Mouse (Mus musculus) liver, embryonic 14.5 days (tissue): ENCODE results near the gene Ttll11. TPM values are rescaled to one million over a fixed set of nuclear protein-coding genes. Genes with fewer than 3 reads are reported as not detected.

Experiments used
- ATAC-seq: fragments of 200-750 bp; cut with Nextera tagmentation; 2 replicates; pipeline ENCODE4 v1.8.0; 2017; ENCODE audit warnings: moderate number of reproducible peaks, mild to moderate bottlenecking, moderate library complexity; ENCODE audit not compliant: insufficient read depth
- DNase-seq, 3 experiments: peaks; one replicate each; pipeline ENCODE4 v3.0.0-alpha.2; 2012 to 2013; ENCODE audit warnings: low read depth in 3 of 3, low spot score in 3 of 3
- H3K27ac ChIP-seq: fragments of 300-500 bp; sonication (generic); 2 replicates; pipeline ENCODE4 v1.5.1; 2014; ENCODE audit warnings: moderate library complexity, mild to moderate bottlenecking, control low read depth, inconsistent platforms
- H3K27me3 ChIP-seq: fragments of 300-500 bp; sonication (generic); 2 replicates; pipeline ENCODE4 v1.6.1; 2014; ENCODE audit warnings: mild to moderate bottlenecking, low read length, moderate library complexity; ENCODE audit not compliant: control insufficient read depth, insufficient read depth
- H3K36me3 ChIP-seq: fragments of 300-500 bp; sonication (generic); replicated peaks from 2 replicates; pipeline ENCODE4 v1.6.1; 2014; ENCODE audit warnings: low read depth; ENCODE audit not compliant: control insufficient read depth, insufficient read depth
- H3K4me1 ChIP-seq, 2 experiments: fragments of 200-500 bp in 1 of 2; fragments of 300-500 bp in 1 of 2; sonication (generic) in 1 of 2; replicated peaks; 2 replicates each; pipeline ENCODE4 v1.6.1; 2012 to 2014; ENCODE audit warnings: antibody characterized with exemption in 1 of 2, inconsistent platforms in 1 of 2, low read length in 1 of 2; ENCODE audit not compliant: control insufficient read depth in 2 of 2, insufficient read depth in 2 of 2
- H3K4me2 ChIP-seq: fragments of 300-500 bp; sonication (generic); 2 replicates; pipeline ENCODE4 v1.6.1; 2014; ENCODE audit warnings: low read depth, mild to moderate bottlenecking, control low read depth, moderate library complexity
- H3K4me3 ChIP-seq, 2 experiments: fragments of 200-500 bp in 1 of 2; fragments of 300-500 bp in 1 of 2; sonication (generic) in 1 of 2; 2 replicates each; pipeline ENCODE4 v1.5.1; 2012 to 2014; ENCODE audit warnings: low read depth in 2 of 2, low read length in 2 of 2, mild to moderate bottlenecking in 2 of 2, control low read depth in 1 of 2, inconsistent platforms in 1 of 2, moderate library complexity in 1 of 2; ENCODE audit not compliant: insufficient read depth in 1 of 2
- H3K9ac ChIP-seq: fragments of 300-500 bp; sonication (generic); replicated peaks from 2 replicates; pipeline ENCODE4 v1.6.1; 2014; ENCODE audit warnings: mild to moderate bottlenecking, control low read depth, moderate library complexity
- H3K9me3 ChIP-seq: fragments of 300-500 bp; sonication (generic); 2 replicates; pipeline ENCODE4 v1.6.1; 2016; ENCODE audit warnings: low read length, mixed read lengths; ENCODE audit not compliant: control insufficient read depth
- CTCF ChIP-seq: IDR thresholded peaks from 2 replicates; pipeline ENCODE4 v1.5.1; 2016; ENCODE audit warnings: antibody characterized with exemption, low read depth, control low read depth
- EP300 ChIP-seq: IDR thresholded peaks from 2 replicates; pipeline ENCODE4 v1.6.1; 2016; ENCODE audit warnings: antibody characterized with exemption, low read depth
- WGBS: fragments of 180-500 bp; shearing (Covaris S2); extraction: QIAGEN DNeasy Blood & Tissue Kit; methylation state at CpG from one replicate; pipeline ENCODE4 v1.1.7; 2014; ENCODE audit not compliant: insufficient replicate concordance; 5-methylcytosine and 5-hydroxymethylcytosine counted together
- polyA plus RNA-seq, 2 experiments: library from polyadenylated mRNA; depleted of rRNA in 1 of 2; stranded (reverse) in 1 of 2; unstranded in 1 of 2; fragments of >200 nt; fragmentation: Nextera tagmentation in 1 of 2; extraction: Ambion mirVana in 1 of 2; gene quantifications; 2 replicates each; pipeline versions ENCODE4 v1.2.1 to v1.2.3; 2012 to 2014

Ttll11 gene
- polyA plus RNA-seq, 2 experiments, result 0.42 to 0.83 TPM

DNA sequence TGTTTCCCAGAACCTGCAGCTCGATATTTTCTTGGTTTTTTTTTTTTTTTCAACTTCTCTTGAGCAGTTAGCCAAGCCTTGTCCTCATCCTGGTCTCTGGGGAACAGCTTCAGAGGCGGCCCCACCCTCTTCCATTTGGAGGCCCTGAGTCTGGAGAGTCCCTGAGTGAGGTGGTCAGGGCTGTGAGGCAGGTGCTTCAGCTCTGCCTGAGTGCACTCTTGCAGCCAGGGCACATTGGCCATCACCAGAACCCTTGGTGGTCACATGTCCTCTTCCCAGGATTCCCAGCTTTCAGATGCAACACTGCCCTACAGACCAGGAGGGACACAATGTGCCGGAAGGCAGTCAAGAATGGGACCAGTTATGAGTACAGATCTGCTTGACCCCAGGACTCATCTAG is 169.7 kb downstream of the Ttll11 start:
- 53% methylated on average over 3 of the region's 3 CpGs for WGBS
- Histone ChIP-seq H3K27me3 (no peaks in the 10 kb centered on the region), H3K9me3 (no peaks in the 10 kb centered on the region), H3K36me3 (no peaks in the 10 kb centered on the region), H3K4me3 (no peak overlapping the region), H3K9ac (no peak overlapping the region), H3K4me2 (no peak overlapping the region), H3K27ac (no peak overlapping the region), H3K4me1 (no peaks in the 10 kb centered on the region)
- DNase-seq, result no peak
- no peak for ATAC-seq
- TF ChIP-seq CTCF, result no peak
- TF ChIP-seq EP300, result no peak

DNA sequence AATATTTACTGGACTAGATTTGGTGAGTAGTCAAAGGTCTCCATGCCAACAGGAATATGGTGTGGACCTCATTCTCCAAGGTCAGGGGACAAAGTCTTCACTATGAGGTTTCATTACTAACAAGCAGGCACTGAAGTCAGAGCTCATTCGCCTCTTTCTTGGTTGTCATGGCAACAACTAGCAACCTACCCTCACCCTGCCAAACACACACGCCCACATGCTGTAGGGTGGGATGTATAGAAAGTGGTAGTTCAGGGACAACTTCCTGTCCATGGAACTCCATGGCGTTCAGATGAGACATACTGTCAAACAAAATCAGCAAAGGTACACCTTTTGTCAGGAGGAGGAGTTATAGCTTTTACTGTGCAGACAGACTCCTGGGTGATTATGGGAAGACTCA is 170.6 kb downstream of the Ttll11 start:
- no peak for DNase-seq
- H3K36me3 ChIP-seq, result no peaks in the 10 kb centered on the region
- H3K9me3 ChIP-seq, result no peaks in the 10 kb centered on the region
- H3K4me2 ChIP-seq, result no peak overlapping the region
- H3K9ac ChIP-seq, result no peak overlapping the region
- TF ChIP-seq EP300 (no peak), CTCF (no peak)
- H3K27ac ChIP-seq, result no peak overlapping the region
- 28% methylated on average over 3 of the region's 3 CpGs for WGBS
- no peaks in the 10 kb centered on the region for H3K4me1 ChIP-seq
- no peak overlapping the region for H3K4me3 ChIP-seq
- no peaks in the 10 kb centered on the region for H3K27me3 ChIP-seq
- no peak for ATAC-seq

DNA sequence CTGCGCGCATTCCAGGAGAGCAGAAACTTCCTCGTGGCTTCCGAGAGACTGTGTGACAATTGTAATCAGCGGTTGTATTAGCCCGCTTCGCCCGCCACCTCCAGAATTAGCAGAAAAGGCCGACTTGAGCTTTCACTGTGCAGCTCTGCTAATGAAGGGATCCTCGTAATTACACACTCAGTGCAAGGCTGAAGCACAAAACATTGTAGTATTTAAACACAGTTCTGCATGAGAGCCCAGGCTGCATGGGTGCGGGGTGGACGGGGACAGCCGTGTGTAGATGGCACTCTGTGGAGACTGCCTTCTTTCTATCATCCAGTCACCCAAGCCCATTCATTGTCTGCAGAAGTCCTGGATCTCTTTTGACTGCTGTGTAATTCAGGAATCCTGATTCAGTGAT is 173.8 kb downstream of the Ttll11 start:
- H3K27me3 ChIP-seq, result no peaks in the 10 kb centered on the region
- no peak for TF ChIP-seq EP300
- no peak for TF ChIP-seq CTCF
- ATAC-seq (no peak), DNase-seq (no peak)
- no peak overlapping the region for H3K4me3 ChIP-seq
- no peak overlapping the region for H3K9ac ChIP-seq
- H3K4me1 ChIP-seq, result no peaks in the 10 kb centered on the region
- WGBS, result 71% methylated on average over 13 of the region's 13 CpGs
- H3K27ac ChIP-seq, result no peak overlapping the region
- H3K9me3 ChIP-seq, result no peaks in the 10 kb centered on the region
- H3K36me3 ChIP-seq, result no peaks in the 10 kb centered on the region
- H3K4me2 ChIP-seq, result no peak overlapping the region

DNA sequence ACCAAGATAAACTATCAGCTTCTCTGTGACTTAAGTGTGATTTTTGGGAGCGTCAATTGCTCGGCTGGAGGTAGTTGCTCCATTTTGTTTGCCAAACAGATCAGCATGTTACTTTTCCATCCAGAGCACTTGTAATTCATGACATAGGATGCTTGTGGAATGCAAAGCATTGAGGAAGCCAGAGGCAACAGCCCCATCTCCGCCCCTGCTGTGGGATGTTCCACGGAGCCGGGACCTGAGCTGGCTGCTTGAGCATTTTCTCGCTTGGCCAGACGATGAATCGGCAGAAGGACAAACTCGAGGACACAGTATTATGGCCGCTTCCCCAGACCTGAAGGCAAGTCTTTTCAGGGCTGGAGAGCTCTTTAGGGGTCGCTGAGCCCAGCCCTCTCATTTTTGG is 176.6 kb downstream of the Ttll11 start:
- Histone ChIP-seq H3K27ac (no peak overlapping the region), H3K27me3 (no peaks in the 10 kb centered on the region), H3K4me3 (no peak overlapping the region), H3K9me3 (no peaks in the 10 kb centered on the region), H3K9ac (no peak overlapping the region), H3K36me3 (no peaks in the 10 kb centered on the region), H3K4me1 (no peaks in the 10 kb centered on the region), H3K4me2 (no peak overlapping the region)
- TF ChIP-seq CTCF, result no peak
- no peak for TF ChIP-seq EP300
- DNase-seq (no peak), ATAC-seq (no peak)
- 71% methylated on average over 11 of the region's 11 CpGs for WGBS

DNA sequence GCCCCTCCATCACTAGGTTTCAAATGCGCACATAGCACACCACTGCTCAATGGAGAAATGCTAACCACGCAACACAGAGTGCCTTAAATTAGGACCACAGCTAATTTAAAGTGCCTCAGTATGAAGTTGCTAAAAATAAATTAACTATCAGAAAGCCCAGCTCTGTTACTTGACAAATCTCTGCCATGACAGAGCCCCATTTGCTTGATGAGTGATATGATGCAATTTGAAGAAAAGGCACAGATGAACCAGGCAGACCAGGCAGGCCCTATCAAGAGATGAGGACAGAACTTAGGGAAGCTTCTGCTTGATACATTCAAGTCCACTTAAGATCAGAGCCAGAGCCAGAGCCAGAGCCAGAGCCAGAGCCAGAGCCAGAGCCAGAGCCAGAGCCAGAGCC is 178.0 kb downstream of the Ttll11 start:
- Histone ChIP-seq H3K27ac (no peak overlapping the region), H3K4me2 (no peak overlapping the region), H3K36me3 (no peaks in the 10 kb centered on the region), H3K4me1 (no peaks in the 10 kb centered on the region), H3K27me3 (no peaks in the 10 kb centered on the region), H3K9me3 (no peaks in the 10 kb centered on the region), H3K9ac (no peak overlapping the region), H3K4me3 (no peak overlapping the region)
- DNase-seq, result no peak
- 75% methylated on average over 2 of the region's 2 CpGs for WGBS
- no peak for TF ChIP-seq CTCF
- TF ChIP-seq EP300, result no peak
- ATAC-seq, result no peak

DNA sequence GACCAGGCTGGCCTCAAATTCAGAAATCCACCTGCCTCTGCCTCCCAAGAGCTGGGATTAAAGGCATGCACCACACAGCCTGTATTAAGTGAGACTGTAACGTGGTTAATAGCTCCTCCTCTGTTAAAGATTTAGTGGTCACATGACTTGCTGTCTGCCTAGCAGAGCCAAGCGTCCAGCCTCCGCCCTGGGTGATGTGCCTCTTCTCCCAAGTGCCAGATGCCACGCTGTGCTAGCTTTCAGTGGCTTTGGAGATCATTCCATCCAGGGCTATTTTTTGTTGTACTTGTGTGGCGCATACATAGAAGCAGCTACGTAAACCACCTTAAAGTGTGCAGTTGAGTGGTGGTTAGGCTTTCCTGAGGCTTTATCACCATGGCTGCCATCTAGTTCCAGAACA is 180.6 kb downstream of the Ttll11 start:
- no peaks in the 10 kb centered on the region for H3K36me3 ChIP-seq
- 61% methylated on average over 6 of the region's 6 CpGs for WGBS

More for the DNA sequence above, 180.6 kb downstream of the Ttll11 start:
- no peaks in the 10 kb centered on the region for H3K27me3 ChIP-seq
- no peak overlapping the region for H3K4me3 ChIP-seq
- no peaks in the 10 kb centered on the region for H3K9me3 ChIP-seq
- no peak overlapping the region for H3K27ac ChIP-seq
- no peaks in the 10 kb centered on the region for H3K4me1 ChIP-seq
- DNase-seq (no peak), ATAC-seq (no peak)
- TF ChIP-seq EP300 (no peak), CTCF (no peak)
- no peak overlapping the region for H3K9ac ChIP-seq
- no peak overlapping the region for H3K4me2 ChIP-seq
